Mouse (Mus musculus) intestine, embryonic 14.5 days (tissue): ENCODE measurements at regions not wholly inside any gene's neighbourhood (a gene's known extent, or its start where the extent isn't known, plus 50 kb on each side); places are given as distances from the start of the nearest gene placed in this dataset.

Experiments used
- ATAC-seq: fragments of 200-750 bp; cut with Nextera tagmentation; replicated peaks from 2 replicates; pipeline ENCODE4 v1.8.0; 2017; ENCODE audit warnings: low read depth, moderate number of reproducible peaks, moderate TSS enrichment, moderate library complexity; ENCODE audit not compliant: low FRiP score, low TSS enrichment
- DNase-seq: peaks from one replicate; pipeline ENCODE4 v3.0.0-alpha.2; 2018; ENCODE audit warnings: low spot score
- H3K27ac ChIP-seq: fragments of 300-500 bp; sonication (generic); 2 replicates; pipeline ENCODE4 v1.5.1; 2014; ENCODE audit warnings: low read depth, mild to moderate bottlenecking, control low read depth
- H3K27me3 ChIP-seq: fragments of 300-500 bp; sonication (generic); replicated peaks from 2 replicates; pipeline ENCODE4 v1.6.1; 2014; ENCODE audit warnings: low read length, control low read depth; ENCODE audit not compliant: control insufficient read depth, insufficient read depth
- H3K36me3 ChIP-seq: fragments of 300-500 bp; sonication (generic); 2 replicates; pipeline ENCODE4 v1.6.1; 2014; ENCODE audit warnings: low read length, control low read depth; ENCODE audit not compliant: control insufficient read depth, insufficient read depth
- H3K4me1 ChIP-seq: fragments of 300-500 bp; sonication (generic); replicated peaks from 2 replicates; pipeline ENCODE4 v1.6.1; 2014; ENCODE audit warnings: low read length, control low read depth, mixed read lengths; ENCODE audit not compliant: control insufficient read depth, insufficient read depth
- H3K4me2 ChIP-seq: fragments of 300-500 bp; sonication (generic); 2 replicates; pipeline ENCODE4 v1.6.1; 2014; ENCODE audit warnings: low read length
- H3K4me3 ChIP-seq: fragments of 300-500 bp; sonication (generic); 2 replicates; pipeline ENCODE4 v1.5.1; 2014; ENCODE audit warnings: low read depth, low read length, control low read depth, mixed read lengths
- H3K9ac ChIP-seq: fragments of 300-500 bp; sonication (generic); 2 replicates; pipeline ENCODE4 v1.6.1; 2014; ENCODE audit warnings: mild to moderate bottlenecking, low read length
- H3K9me3 ChIP-seq: fragments of 300-500 bp; sonication (generic); 2 replicates; pipeline ENCODE4 v1.6.1; 2016; ENCODE audit warnings: low read length, control low read depth; ENCODE audit not compliant: control insufficient read depth
- WGBS: fragments of 180-500 bp; shearing (Covaris S2); extraction: QIAGEN DNeasy Blood & Tissue Kit; methylation state at CpG from one replicate; pipeline ENCODE4 v1.1.7; 2014; 5-methylcytosine and 5-hydroxymethylcytosine counted together

DNA sequence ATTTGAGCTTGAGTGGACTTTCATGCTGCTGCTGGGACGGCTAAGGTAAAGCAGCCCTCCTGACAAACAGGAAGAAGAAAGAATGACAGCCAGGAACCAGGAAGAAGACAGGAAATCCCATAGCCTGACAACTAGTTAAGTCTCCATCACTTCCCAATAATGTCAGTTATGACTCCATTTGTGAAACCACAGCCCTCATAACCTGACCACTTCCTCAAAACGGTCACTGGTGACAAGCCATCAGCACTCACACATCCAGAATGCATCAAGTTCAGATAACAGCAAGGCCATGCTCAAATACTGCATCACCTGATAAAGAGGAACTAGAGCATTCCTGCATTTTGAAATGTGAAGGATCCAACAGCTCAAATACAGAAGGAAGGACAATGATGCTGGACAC is 288.3 kb downstream of the Zfp706 start:
- Histone ChIP-seq H3K4me1 (peaks cover 6% of the 10 kb centered on the region; the same call in 1 of the 2 replicates), H3K27ac (no peak overlapping the region), H3K36me3 (no peaks in the 10 kb centered on the region), H3K9me3 (no peaks in the 10 kb centered on the region), H3K4me2 (no peak overlapping the region), H3K27me3 (no peaks in the 10 kb centered on the region), H3K9ac (no peak overlapping the region), H3K4me3 (no peak overlapping the region)
- ATAC-seq = no peak
- no peak for DNase-seq
- 67% methylated on average over 2 of the region's 2 CpGs for WGBS

GRCm38 (mm10) chr15:36717835-36718234 is 289.7 kb downstream of the Zfp706 start:
- H3K9ac ChIP-seq = no peak overlapping the region
- H3K4me2 ChIP-seq = no peak overlapping the region
- no peak overlapping the region for H3K4me3 ChIP-seq
- H3K36me3 ChIP-seq = no peaks in the 10 kb centered on the region
- H3K27me3 ChIP-seq = no peaks in the 10 kb centered on the region
- DNase-seq (no peak), ATAC-seq (no peak)
- H3K27ac ChIP-seq = no peak overlapping the region
- 63% methylated on average over 6 of the region's 6 CpGs for WGBS
- H3K4me1 ChIP-seq = peaks cover 6% of the 10 kb centered on the region; the same call in 1 of the 2 replicates
- H3K9me3 ChIP-seq = no peaks in the 10 kb centered on the region

DNA sequence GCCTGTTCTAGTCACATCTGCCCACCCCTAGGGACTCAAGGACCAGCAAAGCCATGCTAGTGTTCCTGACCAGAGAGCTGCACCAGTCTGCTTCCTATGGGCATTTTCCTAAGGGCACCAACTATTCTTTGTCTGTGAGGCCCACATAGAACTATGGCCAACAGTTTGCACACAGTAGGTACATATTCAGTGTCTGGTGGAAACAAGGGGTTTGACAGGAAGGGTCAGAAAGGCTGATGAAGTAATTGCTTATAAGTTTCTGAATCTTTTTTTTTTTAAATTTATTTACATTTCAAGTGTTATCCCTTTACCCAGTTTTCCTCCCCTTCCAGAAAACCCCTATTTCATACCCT is 290.9 kb downstream of the Zfp706 start:
- Histone ChIP-seq H3K27ac (peak overlapping the region; percentile 54; the same call in 1 of the 2 replicates), H3K4me1 (peaks cover 6% of the 10 kb centered on the region; the same call in 1 of the 2 replicates), H3K4me2 (peak overlapping the region; percentile 53), H3K9ac (peak overlapping the region; percentile 39; the same call in 1 of the 2 replicates), H3K9me3 (no peaks in the 10 kb centered on the region), H3K36me3 (no peaks in the 10 kb centered on the region), H3K4me3 (no peak overlapping the region), H3K27me3 (no peaks in the 10 kb centered on the region)
- DNase-seq (no peak), ATAC-seq (no peak)

DNA sequence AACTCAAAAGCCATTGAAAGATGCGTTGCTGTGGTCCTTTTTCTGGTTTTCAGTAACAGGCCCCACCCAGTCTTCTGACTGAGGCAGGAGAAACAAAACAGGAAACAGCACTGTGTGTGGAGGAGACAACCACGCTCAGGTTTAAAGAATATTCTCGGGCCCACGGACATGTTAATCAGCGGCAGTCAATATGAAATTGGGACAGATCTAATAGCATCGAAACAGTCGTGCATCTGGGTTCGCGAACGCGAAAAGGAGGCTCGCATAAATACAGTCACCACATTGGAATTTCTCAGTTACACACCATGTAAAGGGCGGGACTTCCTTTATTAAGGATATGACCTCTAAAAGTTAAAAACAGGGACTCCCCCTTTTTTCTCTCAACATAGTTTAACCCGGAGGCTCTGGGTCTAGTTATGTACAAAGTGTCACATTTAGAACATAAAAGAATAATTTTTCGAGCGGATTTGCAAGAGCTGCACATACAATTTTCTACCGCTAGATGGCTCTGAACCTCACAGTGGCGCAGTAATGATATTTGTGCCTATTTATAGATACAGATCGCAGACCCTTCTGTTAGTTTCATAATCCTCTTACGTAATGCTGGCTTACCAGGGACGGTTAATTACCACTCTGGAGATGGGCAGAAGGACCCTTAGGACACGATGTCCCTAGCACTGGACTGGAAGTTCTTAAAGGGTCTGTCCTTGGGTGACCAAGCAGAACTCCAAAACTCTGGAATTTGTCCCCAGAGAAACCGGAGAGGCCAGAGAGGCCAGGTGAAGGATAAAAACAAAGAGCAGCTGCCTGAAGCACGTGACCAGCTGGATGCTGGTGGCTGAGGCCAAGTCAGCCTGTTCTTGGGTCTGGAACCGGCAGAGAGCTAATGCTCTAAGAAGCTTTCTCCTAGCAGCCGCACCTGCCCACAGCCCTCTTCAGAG is 291.6 kb downstream of the Zfp706 start:
- peak overlapping the region; percentile 40 for H3K9ac ChIP-seq
- 12% methylated on average over 26 of the region's 26 CpGs for WGBS

GRCm38 (mm10) chr15:36715159-36715558 is 292.4 kb downstream of the Zfp706 start:
- 91% methylated on average over 6 of the region's 6 CpGs for WGBS
- Histone ChIP-seq H3K9ac (no peak overlapping the region), H3K4me3 (no peak overlapping the region), H3K36me3 (no peaks in the 10 kb centered on the region), H3K4me2 (no peak overlapping the region), H3K9me3 (no peaks in the 10 kb centered on the region), H3K4me1 (peaks cover 6% of the 10 kb centered on the region; the same call in 1 of the 2 replicates), H3K27ac (no peak overlapping the region), H3K27me3 (no peaks in the 10 kb centered on the region)
- ATAC-seq (peak; percentile 28; the same call in 1 of the 2 replicates), DNase-seq (no peak)

More for the DNA sequence above, 291.6 kb downstream of the Zfp706 start:
- Histone ChIP-seq H3K27ac (peak overlapping the region; percentile 54; the same call in 1 of the 2 replicates), H3K27me3 (no peaks in the 10 kb centered on the region), H3K9me3 (no peaks in the 10 kb centered on the region), H3K4me1 (peaks cover 6% of the 10 kb centered on the region; the same call in 1 of the 2 replicates), H3K36me3 (no peaks in the 10 kb centered on the region), H3K4me2 (peak overlapping the region; percentile 53), H3K4me3 (peak overlapping the region; percentile 32)
- DNase-seq (peak; percentile 88), ATAC-seq (peak; percentile 86)

DNA sequence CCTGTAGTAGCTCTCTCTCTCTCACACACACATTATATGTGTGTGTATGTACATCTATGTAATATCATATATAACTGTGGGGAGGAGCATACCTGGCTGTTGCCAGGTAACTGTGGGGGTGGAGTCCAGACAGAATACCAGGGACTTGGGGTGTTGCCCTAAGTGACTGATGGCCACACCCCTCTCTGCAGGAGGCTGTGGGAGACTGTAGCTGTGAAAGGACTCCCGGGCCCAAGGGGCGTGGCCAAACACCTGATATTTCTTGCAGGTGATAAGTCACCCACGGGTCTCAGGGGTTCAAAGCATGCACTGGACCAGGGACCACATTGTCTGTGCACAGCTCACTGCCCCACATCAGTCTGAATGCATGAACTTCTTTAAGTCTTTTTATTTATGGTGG is 297.8 kb downstream of the Zfp706 start:
- no peak for DNase-seq
- H3K27ac ChIP-seq = no peak overlapping the region
- H3K4me1 ChIP-seq = no peaks in the 10 kb centered on the region
- no peak for ATAC-seq
- H3K36me3 ChIP-seq = no peaks in the 10 kb centered on the region
- no peaks in the 10 kb centered on the region for H3K27me3 ChIP-seq
- H3K4me3 ChIP-seq = no peak overlapping the region
- H3K9me3 ChIP-seq = no peaks in the 10 kb centered on the region
- no peak overlapping the region for H3K9ac ChIP-seq
- 62% methylated on average over 3 of the region's 3 CpGs for WGBS
- no peak overlapping the region for H3K4me2 ChIP-seq

DNA sequence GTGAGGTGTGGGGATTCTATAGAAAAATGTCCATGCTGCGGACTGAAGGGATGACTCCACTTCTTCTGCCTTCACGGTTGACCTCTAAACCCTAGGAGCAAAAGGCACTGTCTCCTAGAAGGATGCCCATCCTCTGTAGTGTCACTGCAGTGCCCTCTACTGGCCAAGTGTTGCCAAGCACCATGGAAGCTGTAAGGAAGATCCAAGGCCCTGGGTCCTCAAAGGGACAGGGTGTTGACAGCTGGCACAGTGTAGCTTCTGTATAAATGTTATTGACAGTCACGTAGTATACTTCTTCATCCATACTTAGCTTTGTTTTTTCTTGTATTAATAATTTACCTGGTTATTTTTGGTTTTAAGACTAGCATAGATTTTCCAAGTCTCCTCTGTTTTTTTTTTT is 299.1 kb downstream of the Zfp706 start:
- Histone ChIP-seq H3K9me3 (no peaks in the 10 kb centered on the region), H3K36me3 (no peaks in the 10 kb centered on the region), H3K27me3 (no peaks in the 10 kb centered on the region), H3K9ac (no peak overlapping the region), H3K27ac (no peak overlapping the region), H3K4me3 (no peak overlapping the region), H3K4me2 (no peak overlapping the region), H3K4me1 (no peaks in the 10 kb centered on the region)
- WGBS = 7% methylated on average over 3 of the region's 3 CpGs
- ATAC-seq = no peak; the same call in 1 of the 2 replicates
- peak; percentile 90 for DNase-seq

- peak; percentile 49; the same call in 1 of the 2 replicates for ATAC-seq
- no peak overlapping the region for H3K4me2 ChIP-seq
- WGBS = 24% methylated on average over 4 of the region's 4 CpGs
These were observed 301.6 kb downstream of the Zfp706 start for GRCm38 (mm10) chr15:36705990-36706389.

More at GRCm38 (mm10) chr15:36705990-36706389, 301.6 kb downstream of the Zfp706 start:
- no peaks in the 10 kb centered on the region for H3K36me3 ChIP-seq
- H3K27ac ChIP-seq = no peak overlapping the region
- no peaks in the 10 kb centered on the region for H3K4me1 ChIP-seq
- H3K4me3 ChIP-seq = no peak overlapping the region
- H3K9ac ChIP-seq = no peak overlapping the region
- peak; percentile 67 for DNase-seq
- no peaks in the 10 kb centered on the region for H3K27me3 ChIP-seq
- no peaks in the 10 kb centered on the region for H3K9me3 ChIP-seq
